8 mouse cellular contexts compared by ENCODE assay signal in genomic region chr11:6472076-6472475, GRCm38 (mm10). TPM values are rescaled to one million over a fixed set of nuclear protein-coding genes. Genes with fewer than 3 reads are reported as not detected.
DNase-seq lines count a peak whose midpoint lies in the region; ATAC-seq and TF ChIP-seq lines count a peak whose summit lies in the region.

No protein-coding gene starts in this region.

- no peak for ATAC-seq in heart, embryonic 13.5 days (ENCODE audit: extremely low read depth, insufficient number of reproducible peaks, low FRiP score, low TSS enrichment)
- no peak for ATAC-seq in midbrain, embryonic 11.5 days (ENCODE audit: low FRiP score)

- H3K9me3 ChIP-seq in heart, embryonic 13.5 days = no peaks in the 10 kb centered on the region
- H3K9me3 ChIP-seq in ES-E14 (ENCODE audit: control insufficient read depth, insufficient read depth, low read depth, low read length) = no peaks in the 10 kb centered on the region
- H3K9me3 ChIP-seq in hindbrain, embryonic 10.5 days = no peaks in the 10 kb centered on the region
- no peaks in the 10 kb centered on the region for H3K9me3 ChIP-seq in midbrain, embryonic 11.5 days (ENCODE audit: control insufficient read depth, low read length)

- in situ Hi-C loops in ES-E14 (cut with MboI; ENCODE audit: low sequenced_read_pairs in 2 of 2, unreplicated experiment in 2 of 2) = no loop called here

- H3K27ac ChIP-seq in heart, embryonic 13.5 days (replicated peaks) = peak overlapping the region; percentile 88
- H3K27ac ChIP-seq in ES-E14 (ENCODE audit: insufficient read depth, low read depth, low read length, poor library complexity, severe bottlenecking) = no peak overlapping the region
- 0 out of 2 replicates have a peak overlapping the region, but pooled peaks have one; percentile 30 for H3K27ac ChIP-seq in hindbrain, embryonic 10.5 days
- no peak overlapping the region for H3K27ac ChIP-seq in midbrain, embryonic 11.5 days (ENCODE audit: low read depth, low read length)

- no peak for DNase-seq in heart, adult 8-10 months (ENCODE audit: low spot score)
- DNase-seq in ES-E14 (ENCODE audit: low read depth, low spot score) = no peak
- DNase-seq in hindbrain, embryonic 10.5 days (ENCODE audit: low spot score) = no peak
- DNase-seq in midbrain, embryonic 11.5 days (ENCODE audit: low spot score, missing footprints) = no peak
- no peak for DNase-seq in frontal cortex, postnatal 25 days (ENCODE audit: low spot score in 2 of 2)
- no peak for DNase-seq in layer of hippocampus, postnatal 14 days (ENCODE audit: low spot score in 2 of 2)
- DNase-seq in embryo, embryonic 10.5 days (ENCODE audit: low spot score) = no peak

- peaks cover 50% of the 10 kb centered on the region for H3K4me1 ChIP-seq in heart, embryonic 13.5 days
- H3K4me1 ChIP-seq in ES-E14 (ENCODE audit: control insufficient read depth in 2 of 2, insufficient read depth in 2 of 2, low read length in 2 of 2, poor library complexity in 1 of 2) = peaks cover 6 to 22% of the 10 kb centered on the region in 2 experiments
- peaks cover 53% of the 10 kb centered on the region for H3K4me1 ChIP-seq in hindbrain, embryonic 10.5 days (replicated peaks)
- peaks cover 36% of the 10 kb centered on the region for H3K4me1 ChIP-seq in midbrain, embryonic 11.5 days (ENCODE audit: control insufficient read depth, insufficient read depth, low read length)

- no peaks in the 10 kb centered on the region for H3K27me3 ChIP-seq in heart, embryonic 13.5 days (replicated peaks)
- no peaks in the 10 kb centered on the region for H3K27me3 ChIP-seq in hindbrain, embryonic 10.5 days (ENCODE audit: insufficient read depth, poor library complexity, severe bottlenecking)
- H3K27me3 ChIP-seq in midbrain, embryonic 11.5 days (ENCODE audit: control insufficient read depth, insufficient read depth, low read length) = no peaks in the 10 kb centered on the region

- peak overlapping the region; percentile 86 for H3K9ac ChIP-seq in heart, embryonic 13.5 days
- no peak overlapping the region; the same call in 1 of the 2 replicates for H3K9ac ChIP-seq in ES-E14 (ENCODE audit: insufficient read depth, low read depth, low read length, poor library complexity, severe bottlenecking)
- H3K9ac ChIP-seq in midbrain, embryonic 11.5 days (ENCODE audit: low read length) = peak overlapping the region; percentile 33; the same call in 1 of the 2 replicates

- H3K36me3 ChIP-seq in heart, embryonic 13.5 days = peaks cover 33% of the 10 kb centered on the region
- peaks cover 9% of the 10 kb centered on the region for H3K36me3 ChIP-seq in ES-E14 (ENCODE audit: control insufficient read depth, insufficient read depth, low read length, poor library complexity, severe bottlenecking)
- H3K36me3 ChIP-seq in hindbrain, embryonic 10.5 days = peaks cover 58% of the 10 kb centered on the region
- H3K36me3 ChIP-seq in midbrain, embryonic 11.5 days (ENCODE audit: control insufficient read depth, insufficient read depth, low read length) = peaks cover 4% of the 10 kb centered on the region; the same call in 1 of the 2 replicates

- peak overlapping the region; percentile 89 for H3K4me3 ChIP-seq in heart, embryonic 13.5 days
- peak overlapping the region; percentile 44 to 91; a peak in 3 of 4 replicates for H3K4me3 ChIP-seq in ES-E14 (ENCODE audit: insufficient read depth in 1 of 2, low read depth in 1 of 2, low read length in 2 of 2, poor library complexity in 1 of 2, severe bottlenecking in 1 of 2)
- H3K4me3 ChIP-seq in hindbrain, embryonic 10.5 days = peak overlapping the region; percentile 97
- peak overlapping the region; percentile 27 for H3K4me3 ChIP-seq in midbrain, embryonic 11.5 days (ENCODE audit: low read depth, low read length)

- peak overlapping the region; percentile 95 for H3K4me2 ChIP-seq in heart, embryonic 13.5 days
- H3K4me2 ChIP-seq in midbrain, embryonic 11.5 days = peak overlapping the region; percentile 58

TF ChIP-seq in ES-E14, 5 proteins besides CTCF, POLR2A, EP300 and RAD21:
- TF ChIP-seq ZC3H11A (IDR thresholded peaks at IDR 0.05; ENCODE audit: borderline replicate concordance, low read depth, low read length) (no peak), MAFK (IDR thresholded peaks at IDR 0.05; ENCODE audit: insufficient read depth, low read depth, low read length) (no peak), ZNF384 (IDR thresholded peaks at IDR 0.05; ENCODE audit: low read depth, low read length) (no peak), CHD2 (IDR thresholded peaks at IDR 0.05; ENCODE audit: low read depth, low read length) (no peak), HCFC1 (IDR thresholded peaks at IDR 0.05; ENCODE audit: borderline replicate concordance, insufficient read depth, low read length) (no peak)
TF ChIP-seq in ES-E14: peak in this region for 0.

RNA-seq across cellular contexts. Expression of gene Purb, which starts 3.6 kb away (rescaled TPM):
- polyA plus RNA-seq in heart, embryonic 13.5 days (2015; fragmentation: Nextera tagmentation; extraction: Ambion mirVana) = 23.5 and 25.5 TPM in 2 replicates
- 10 to 100 TPM; 23.2 to 32.4 (median 28.9) TPM for total RNA-seq in heart, adult 8-10 months (2022)
- 39.7 and 49.8 TPM in 2 replicates for total RNA-seq in ES-E14 (2012; rRNA removed)
- polyA plus RNA-seq in hindbrain, embryonic 10.5 days (2016; fragmentation: Nextera tagmentation; extraction: Ambion mirVana) = 9.6 and 15.6 TPM in 2 replicates
- 12.8 and 13.7 TPM in 2 replicates for polyA plus RNA-seq in midbrain, embryonic 11.5 days (2014; fragmentation: Nextera tagmentation; extraction: Ambion mirVana)
- total RNA-seq in layer of hippocampus, postnatal 14 days (2021) = 100 to 1,000 TPM; 258 to 283 TPM

RNA-seq across cellular contexts. Expression of gene H2afv, which starts 27.8 kb away (rescaled TPM):
- polyA plus RNA-seq in heart, embryonic 13.5 days (2015; fragmentation: Nextera tagmentation; extraction: Ambion mirVana) = 309 and 340 TPM in 2 replicates
- total RNA-seq in heart, adult 8-10 months (2022) = 10 to 100 TPM; 80.1 to 97.8 (median 88.2) TPM
- total RNA-seq in ES-E14 (2012; rRNA removed) = 192 and 294 TPM in 2 replicates
- 881 and 962 TPM in 2 replicates for polyA plus RNA-seq in hindbrain, embryonic 10.5 days (2016; fragmentation: Nextera tagmentation; extraction: Ambion mirVana)
- polyA plus RNA-seq in midbrain, embryonic 11.5 days (2014; fragmentation: Nextera tagmentation; extraction: Ambion mirVana) = 966 and 1,015 TPM in 2 replicates
- total RNA-seq in layer of hippocampus, postnatal 14 days (2021) = 10 to 100 TPM; 39.7 to 40.2 TPM

RNA-seq across cellular contexts. Expression of gene Myo1g, which starts 48.7 kb away (rescaled TPM):
- polyA plus RNA-seq in heart, embryonic 13.5 days (2015; fragmentation: Nextera tagmentation; extraction: Ambion mirVana) = 0.50 and 0.98 TPM in 2 replicates
- 1 to 10 TPM in 3 of 4 experiments, under 1 TPM in 1; 0.73 to 2.3 (median 1.2) TPM for total RNA-seq in heart, adult 8-10 months (2022)
- total RNA-seq in ES-E14 (2012; rRNA removed) = 11.6 TPM in 2 replicates
- polyA plus RNA-seq in hindbrain, embryonic 10.5 days (2016; fragmentation: Nextera tagmentation; extraction: Ambion mirVana) = 1.1 TPM in 2 replicates
- 0.46 and 0.92 TPM in 2 replicates for polyA plus RNA-seq in midbrain, embryonic 11.5 days (2014; fragmentation: Nextera tagmentation; extraction: Ambion mirVana)
- total RNA-seq in layer of hippocampus, postnatal 14 days (2021) = under 1 TPM; 0.48 to 0.74 TPM

RNA-seq across cellular contexts. Expression of gene Ppia, which starts 56.8 kb away (rescaled TPM):
- 4,195 and 4,594 TPM in 2 replicates for polyA plus RNA-seq in heart, embryonic 13.5 days (2015; fragmentation: Nextera tagmentation; extraction: Ambion mirVana)
- 100 to 1,000 TPM; 262 to 310 (median 280) TPM for total RNA-seq in heart, adult 8-10 months (2022)
- 4,715 and 6,168 TPM in 2 replicates for total RNA-seq in ES-E14 (2012; rRNA removed)
- 5,657 and 6,044 TPM in 2 replicates for polyA plus RNA-seq in hindbrain, embryonic 10.5 days (2016; fragmentation: Nextera tagmentation; extraction: Ambion mirVana)
- 5,393 and 5,428 TPM in 2 replicates for polyA plus RNA-seq in midbrain, embryonic 11.5 days (2014; fragmentation: Nextera tagmentation; extraction: Ambion mirVana)
- 1,000 to 10,000 TPM; 1,939 to 1,976 TPM for total RNA-seq in layer of hippocampus, postnatal 14 days (2021)

Comparison
In these comparisons a context has a peak if more than half of its experiments do, and no peak if none do; other contexts are left out.
1. H3K27ac ChIP-seq: peak in heart, embryonic 13.5 days (single experiment) and hindbrain, embryonic 10.5 days (single experiment); none in ES-E14 (single experiment) and midbrain, embryonic 11.5 days (single experiment).
2. H3K4me3 ChIP-seq: peak in every context shown above with its lines; median percentile 97 in hindbrain, embryonic 10.5 days; 89 in heart, embryonic 13.5 days; 68 in ES-E14; 27 in midbrain, embryonic 11.5 days.